Mouse (Mus musculus): ENCODE measurements at regions not wholly inside any gene's neighbourhood (a gene's known extent, or its start where the extent isn't known, plus 50 kb on each side); places are given as distances from the start of the nearest gene placed in this dataset.

DNA sequence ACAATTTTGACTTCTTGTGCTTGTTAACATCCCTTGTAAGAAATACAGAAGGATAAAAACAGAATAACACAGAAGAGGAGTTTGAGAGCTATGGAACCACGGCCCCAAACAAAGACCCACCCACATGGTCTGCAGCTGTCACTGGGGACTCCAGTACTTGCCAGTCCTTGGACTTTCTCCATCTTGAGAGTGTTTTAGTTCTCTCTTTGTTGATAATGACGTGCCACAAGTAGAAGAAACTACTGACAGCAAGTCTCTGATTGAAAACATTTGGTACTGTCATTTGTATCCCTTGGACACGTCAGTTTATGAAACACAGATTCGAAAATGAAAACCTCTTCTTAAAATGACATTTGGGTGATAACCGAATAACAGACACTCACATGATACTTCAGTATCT is 68.3 kb upstream of the Frg1 start:
- no peak for DNase-seq

DNA sequence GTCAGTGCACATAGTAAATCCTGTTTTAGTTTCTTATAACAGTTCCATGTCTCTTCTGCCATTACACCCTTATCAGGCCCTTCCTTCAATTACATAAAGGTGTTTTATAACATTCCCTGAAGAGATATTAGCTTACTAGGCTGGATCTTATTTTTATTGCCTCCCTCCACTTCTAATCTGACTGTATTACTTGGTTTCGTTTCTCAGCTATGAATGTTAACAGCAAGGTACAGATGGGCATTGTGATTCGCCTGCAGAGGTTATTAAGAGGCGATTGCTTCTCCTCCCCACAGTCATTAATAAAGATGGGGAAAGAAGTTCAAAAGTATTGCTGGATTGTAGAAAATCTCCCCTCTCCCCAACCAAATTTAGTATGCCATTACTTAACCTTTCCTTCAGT is 66.4 kb upstream of the Frg1 start:
- no peak for DNase-seq

DNA sequence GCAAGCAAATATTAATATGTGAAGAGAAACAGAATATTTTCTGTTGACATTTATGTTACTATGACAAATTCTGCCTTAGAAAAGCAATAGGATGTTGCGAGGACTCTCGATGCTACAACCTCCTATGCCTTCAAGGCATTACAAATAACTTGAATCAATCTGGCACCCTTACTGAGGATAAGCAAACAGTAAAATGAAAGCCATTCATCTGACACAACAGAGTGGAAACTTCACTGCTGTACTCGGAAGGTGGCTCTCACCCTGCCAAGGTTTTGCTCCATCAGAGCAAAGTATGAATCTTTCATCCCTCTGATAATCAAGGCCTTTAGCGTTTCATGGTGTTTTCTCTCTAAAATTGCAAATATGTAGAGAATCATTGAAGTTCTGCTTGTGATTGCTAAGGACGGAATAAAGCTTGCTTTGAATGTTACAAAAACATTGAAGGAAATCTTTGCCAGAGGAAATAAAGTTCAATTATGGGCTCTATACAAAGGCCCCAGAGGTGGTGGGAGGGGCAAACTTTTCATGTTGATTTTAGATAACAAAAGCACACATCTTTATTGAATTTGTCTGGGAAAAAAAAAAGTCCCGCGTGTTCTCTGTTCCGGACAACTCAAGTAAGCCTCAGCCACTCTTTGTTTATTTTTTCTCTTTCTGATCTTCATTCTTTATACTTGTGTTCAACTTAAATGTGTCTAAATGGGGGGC is 56.3 kb upstream of the Frg1 start:
- no peak for DNase-seq

DNA sequence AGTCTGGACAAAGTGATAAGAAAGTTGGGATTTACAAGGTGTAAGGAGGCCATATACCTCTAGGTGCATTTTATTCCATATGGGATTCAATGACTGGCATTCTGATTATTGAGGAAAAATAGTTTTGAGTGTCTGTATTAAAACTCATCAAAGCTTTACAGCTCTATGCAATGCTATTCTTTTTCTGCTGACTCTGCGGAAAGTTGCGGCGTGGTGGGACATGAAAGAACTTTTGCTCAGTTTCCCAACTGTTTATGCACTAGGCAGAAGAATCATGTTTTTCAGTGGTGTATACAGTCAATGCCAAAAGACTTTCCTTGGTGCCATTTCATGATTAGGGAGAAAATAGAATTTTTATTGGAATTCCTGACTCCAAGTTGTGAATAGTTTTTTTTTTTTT is 55.4 kb upstream of the Frg1 start:
- no peak for DNase-seq

Measured in lung, postnatal 14 days (tissue).